Mouse (Mus musculus): ENCODE data around the gene Cask.

Cask gene

DNA sequence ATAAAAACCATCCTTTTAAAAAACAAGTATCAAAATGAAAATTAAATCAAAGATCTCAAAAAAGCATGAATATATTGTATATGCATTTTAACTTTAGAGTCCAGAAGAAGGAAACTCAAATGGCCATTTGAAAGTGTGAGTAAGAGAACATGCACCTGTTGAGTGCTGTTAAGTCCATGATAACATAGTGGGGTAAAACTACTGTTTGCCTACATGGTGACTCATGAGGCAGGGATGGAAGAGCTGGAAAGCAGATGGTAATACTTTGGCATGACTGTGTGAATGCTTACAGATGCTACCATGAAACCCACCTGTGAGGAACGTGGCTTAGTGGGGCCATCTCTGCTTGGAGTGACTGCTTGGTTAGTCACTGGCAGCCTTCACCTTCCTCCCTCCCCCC is 132.9 kb downstream of the Cask start:
- no peak for DNase-seq

DNA sequence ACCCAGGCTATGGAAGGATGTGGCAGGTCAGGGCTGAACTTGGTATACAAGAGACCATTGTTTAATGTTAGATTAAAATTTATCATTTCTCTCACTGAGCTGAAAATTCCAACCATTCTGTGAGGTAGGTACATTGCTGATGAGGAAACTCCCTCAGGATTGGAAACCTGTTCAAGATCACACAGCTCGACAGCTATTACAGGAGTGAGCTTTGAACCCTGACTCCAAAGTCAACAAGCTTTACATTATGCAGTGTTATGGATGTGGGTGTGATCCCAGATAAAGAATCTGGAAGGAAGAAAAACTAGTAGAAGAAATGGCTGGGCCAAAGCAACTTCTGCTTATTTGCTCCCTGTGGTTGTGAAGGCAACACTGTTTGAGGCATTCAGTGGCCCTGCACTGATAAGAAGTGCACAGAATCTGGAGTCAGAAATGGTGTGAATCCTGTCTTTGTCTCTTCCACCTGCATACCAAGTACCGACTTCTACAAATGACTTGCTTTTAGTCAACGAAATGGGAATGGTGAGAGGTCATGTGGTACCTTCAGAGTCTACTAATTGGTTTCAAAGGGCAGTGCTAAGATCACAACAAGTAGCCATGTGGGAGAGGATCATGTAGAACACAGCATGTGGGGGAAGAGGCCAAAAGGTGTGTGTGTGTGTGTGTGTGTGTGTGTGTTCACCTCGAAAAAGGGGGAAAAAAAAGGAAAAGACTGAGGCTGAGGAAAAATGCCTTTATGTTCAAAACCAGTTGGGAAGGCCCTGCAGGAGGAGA is 134.2 kb downstream of the Cask start:
- DNase-seq, result no peak

DNA sequence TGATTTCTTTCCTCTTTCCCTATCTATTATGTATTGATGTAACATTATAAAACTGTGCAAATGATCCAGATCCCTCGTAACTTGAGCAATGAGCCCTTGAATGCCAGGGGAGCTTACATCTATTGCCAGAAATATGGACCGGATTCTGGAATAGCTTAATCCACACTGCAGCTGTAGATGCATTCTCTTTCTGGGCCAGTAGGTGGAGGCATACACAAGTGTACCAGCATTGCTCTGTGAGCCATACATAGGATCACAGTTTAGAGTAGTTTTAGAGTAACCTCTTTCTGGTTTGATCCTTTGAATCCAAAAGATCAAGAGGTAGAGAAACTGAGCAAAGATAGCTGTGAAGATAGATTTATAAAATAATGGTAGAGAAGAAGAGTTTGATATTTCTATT is 141.0 kb downstream of the Cask start:
- DNase-seq, result peak; percentile 65 to 68

DNA sequence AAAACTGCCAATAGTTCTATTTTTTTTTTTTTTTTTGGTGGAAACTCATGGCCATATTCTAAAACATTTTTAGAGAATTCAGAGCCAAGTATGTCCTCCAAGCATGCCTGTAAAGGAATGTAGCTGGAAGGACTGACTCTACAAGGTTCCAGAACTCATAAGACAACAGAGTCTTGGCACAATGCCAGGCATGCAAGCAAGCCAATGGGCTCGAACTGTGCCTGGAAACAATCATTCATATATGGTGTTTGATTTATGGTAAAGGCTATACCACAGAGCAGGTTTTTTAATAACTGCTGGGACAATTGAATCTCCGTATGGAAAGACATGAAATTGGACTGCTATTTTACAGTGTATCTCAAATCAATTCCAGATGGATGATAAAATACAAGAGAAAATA is 146.1 kb downstream of the Cask start:
- DNase-seq, result peak; percentile 28 to 34

DNA sequence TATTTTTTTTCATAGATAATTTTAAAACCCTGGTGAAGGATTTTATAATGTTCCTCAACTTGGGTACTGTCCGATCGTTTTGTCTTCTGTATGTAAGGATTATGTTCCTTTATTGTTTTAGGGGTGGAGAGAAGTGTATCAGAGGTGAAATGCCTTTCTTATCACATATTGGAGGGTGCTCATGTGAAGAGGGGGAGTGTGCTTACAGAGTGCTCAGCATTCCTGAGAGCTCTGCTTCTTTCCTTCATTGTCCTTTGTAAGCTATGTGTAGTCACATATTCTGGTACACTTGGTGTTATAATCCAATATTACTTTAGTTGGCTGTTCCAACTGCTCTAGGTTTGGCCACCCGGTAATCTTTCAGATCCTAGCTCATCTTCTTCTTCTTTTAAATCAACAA is 150.5 kb downstream of the Cask start:
- DNase-seq, result no peak

DNA sequence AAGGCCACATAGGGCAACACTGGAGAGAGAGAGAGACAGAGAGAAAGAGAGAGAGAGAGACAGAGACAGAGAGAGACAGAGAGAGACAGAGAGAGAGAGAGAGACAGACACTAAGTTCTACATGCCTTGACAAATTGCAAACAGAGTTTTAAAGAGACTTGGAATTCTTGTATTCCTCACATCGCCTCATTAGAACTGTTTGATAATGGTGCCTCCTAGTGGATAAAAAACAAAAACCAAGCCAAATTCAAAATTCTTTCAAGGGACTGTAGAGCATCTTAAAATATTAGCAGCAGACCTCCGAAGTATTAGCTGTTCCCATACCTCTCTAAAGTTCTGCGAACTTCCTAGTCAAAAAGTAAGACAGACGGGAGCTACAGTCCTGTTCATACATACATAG is 159.3 kb downstream of the Cask start:
- no peak for DNase-seq

DNA sequence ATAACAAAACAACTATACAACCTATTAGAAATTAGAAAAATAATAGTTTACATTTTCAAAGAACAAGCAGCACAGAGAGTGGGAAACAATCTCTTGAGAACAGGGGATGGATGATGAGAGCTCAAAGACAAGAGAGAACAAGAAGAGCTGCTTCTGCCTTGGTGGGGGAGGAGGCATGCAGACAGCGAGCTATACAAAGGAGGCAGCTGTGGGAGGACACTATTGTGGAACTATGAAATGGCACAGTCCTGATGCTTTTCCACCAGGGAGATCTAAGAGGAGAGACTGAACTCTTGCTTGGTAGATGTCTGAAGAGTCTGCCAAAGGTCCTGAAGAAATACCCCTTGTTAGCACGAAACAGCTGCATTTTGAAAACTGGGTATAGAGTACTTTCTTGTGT is 162.8 kb downstream of the Cask start:
- no peak for DNase-seq

DNA sequence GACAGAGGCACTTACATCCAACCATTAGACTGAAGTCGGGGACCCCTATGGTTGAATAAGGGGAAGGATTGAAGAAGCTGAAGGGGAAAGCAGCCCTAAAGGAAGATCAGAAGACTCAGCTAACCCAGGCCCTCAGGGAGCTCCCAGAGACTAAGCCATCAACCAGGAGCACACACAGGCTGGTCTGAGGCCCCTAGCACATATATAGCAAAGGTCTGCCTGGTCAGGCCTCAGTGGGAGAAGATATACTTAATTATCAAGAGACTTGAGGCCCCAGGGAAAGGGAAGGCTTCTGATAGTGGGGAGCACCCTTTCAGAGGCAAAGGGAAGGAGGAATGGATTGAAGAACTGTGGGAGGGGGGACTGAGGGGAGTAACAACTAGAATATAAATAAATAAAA is 164.6 kb downstream of the Cask start:
- DNase-seq, result no peak

DNA sequence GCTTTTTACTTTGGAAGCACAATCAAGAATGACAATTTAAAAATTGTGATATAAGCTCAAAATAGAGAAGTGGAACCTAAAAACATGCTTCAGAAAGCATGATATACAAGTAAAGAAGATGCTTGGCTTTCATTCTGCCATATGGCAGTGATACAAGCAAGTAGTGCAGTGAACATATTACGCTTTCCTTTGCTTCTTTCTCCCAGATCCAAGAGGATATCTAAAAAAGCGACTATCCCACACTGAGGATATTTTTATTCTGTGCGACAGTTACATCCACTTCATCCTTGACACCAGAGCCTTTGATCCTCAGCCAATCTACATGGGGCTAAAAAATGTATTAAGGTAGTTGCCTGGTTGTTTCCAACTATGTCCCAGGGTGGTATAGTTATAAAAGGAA is 169.4 kb downstream of the Cask start:
- DNase-seq, result no peak

DNA sequence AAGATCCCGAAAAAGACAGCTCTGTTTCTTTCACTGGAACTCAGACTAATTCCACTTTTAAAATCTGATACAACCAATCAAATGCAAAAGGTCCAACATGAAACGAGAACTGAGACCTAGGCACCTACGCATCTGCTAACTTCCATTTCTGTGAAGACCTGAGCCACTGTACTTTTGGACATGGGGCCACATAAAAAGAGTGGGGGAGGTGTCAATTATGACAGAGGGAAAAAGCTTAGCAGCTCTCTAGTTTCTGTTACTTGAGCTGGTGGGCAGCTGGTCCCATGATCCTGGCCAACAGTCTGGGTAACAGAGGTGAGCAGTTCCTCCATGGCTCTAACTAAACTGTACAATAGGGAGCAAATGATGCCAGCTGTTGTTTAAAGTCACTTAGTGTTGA is 178.2 kb downstream of the Cask start:
- no peak for DNase-seq

DNA sequence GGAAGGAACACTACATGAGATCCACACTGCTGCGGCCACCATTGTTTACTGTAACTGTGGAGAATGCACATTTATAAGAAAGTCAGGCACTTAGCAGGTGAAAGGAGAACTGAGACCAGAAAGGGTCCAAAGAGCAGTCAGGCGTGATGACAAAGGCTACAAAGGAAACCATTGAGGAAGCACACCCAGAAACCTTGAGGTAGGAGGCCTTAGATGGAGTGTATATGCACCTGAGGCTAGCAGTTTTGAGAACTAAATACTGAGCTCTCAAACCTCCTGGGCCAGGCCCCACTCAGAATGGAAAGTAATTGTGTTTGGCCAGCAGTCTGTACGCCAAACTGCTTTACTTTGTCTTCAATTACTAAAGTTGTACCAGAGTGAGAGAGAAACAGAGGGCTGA is 180.8 kb downstream of the Cask start:
- DNase-seq, result no peak

DNA sequence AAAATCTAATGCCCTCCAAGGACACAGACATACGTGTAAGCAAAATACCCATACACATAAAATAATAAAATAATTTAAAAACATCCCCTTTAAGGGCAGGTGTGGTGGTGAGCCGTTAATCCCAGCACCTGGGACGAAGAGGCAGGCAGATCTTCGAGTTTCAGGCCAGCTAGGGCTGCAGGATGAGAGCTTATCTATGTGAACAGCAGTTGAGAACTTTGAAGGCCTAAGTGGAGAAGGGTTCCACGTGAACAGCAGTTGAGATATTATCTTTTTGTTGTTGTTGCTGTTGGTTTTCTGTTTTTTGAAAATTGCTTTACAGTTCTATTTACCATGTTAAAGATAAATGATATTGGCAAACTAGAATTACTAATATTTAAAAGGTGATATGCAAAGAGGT is 182.3 kb downstream of the Cask start:
- no peak for DNase-seq

DNA sequence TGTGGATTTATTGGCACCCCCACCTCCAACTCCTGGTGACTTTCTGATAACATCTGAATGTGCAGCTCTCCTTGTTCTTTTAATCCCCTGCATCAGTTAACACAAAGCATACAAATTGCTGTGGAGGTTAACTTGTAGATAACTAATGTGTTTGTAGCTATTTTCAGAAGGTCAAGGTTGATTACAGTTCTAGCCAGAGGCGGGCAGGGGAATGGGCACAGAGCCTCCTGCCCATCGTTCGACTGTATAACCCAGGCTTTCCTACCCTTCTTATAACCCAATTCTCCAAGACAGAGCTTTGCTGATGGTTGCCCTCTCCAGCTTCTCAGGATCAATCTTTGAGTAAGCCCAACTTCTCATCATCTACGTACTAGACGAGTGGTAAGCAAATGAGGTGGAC is 190.1 kb downstream of the Cask start, which contains the start of gene Gpr82:
Gene Gpr82, plus strand, starts transcription at position 301 of the 400 bp plus-strand sequence.
- no peak for DNase-seq

DNA sequence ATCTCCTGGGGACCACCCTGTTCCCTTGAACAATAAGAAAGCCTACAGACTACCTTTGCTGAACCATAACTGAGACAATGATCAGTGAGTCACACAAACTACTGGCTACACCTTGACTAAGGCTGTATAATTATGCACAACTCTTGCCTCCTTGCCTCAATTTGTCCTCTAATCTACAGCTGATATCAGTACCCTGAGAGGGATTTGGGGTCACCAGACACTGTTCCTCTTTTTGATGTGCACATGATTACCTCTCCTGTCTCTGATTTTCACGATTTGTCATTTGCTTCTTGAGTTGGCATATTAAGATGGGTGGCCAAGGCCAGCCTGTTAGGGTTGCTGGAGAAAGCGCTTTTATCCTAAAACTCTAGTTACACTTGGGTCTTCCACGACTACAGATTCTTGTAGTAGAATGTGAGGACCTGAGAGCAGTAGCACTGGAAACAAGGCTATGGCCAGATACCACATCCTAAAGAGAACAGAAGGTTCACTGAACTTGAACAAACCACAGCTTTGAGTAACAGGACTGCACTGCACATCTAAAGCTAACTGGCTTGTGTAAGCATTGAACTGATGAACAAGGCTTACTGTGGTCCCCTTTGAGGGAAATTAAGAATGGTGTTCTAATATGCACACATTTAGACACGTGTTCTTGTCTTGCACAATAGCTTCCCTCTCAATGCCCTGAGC is 191.8 kb downstream of the Cask start:
- DNase-seq, result no peak

DNA sequence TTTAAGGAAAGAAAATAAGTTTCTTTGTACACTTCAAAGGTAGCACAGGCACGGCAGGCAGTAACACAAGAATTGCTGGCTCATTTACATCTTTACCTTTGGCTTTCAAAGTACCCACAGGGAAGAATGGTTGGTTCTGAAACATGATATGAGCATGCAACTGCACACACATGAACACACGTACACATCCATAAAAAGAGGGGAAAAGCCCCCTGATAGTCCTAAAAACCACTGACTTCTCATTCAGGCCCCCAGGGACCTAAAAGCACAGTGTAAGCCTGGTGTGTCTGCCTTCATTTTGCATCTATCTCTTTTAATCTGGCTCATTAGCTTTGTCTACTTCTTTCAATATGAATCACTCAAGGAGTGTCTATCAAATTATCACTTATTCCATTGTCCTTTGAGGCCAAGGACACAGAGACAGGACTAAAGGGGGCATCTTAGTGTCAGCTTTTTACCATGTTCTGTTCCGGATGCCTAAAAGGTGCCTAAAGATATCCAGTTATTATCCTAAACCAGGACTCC is 192.5 kb downstream of the Cask start:
- DNase-seq, result no peak

DNA sequence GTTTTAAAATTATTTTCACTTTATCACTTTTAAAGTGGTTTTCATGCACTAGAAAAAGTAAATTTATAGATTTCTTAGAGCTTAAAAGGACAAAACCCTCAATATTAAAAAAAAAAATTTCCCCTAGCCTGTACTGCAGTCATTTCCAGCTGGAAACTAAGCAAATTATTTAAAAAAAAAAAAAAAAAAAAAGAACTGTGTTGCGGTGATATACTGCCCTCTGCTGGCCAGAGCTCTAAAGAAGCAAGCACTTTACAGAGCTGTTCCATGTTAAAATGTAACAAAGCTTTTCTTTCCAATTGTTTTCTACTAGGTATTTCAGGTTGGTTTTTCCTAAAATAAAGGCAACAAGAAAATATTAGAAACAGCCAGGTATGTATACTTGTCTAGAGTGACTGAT is 194.4 kb downstream of the Cask start:
- DNase-seq, result peak; percentile 30 to 65

DNA sequence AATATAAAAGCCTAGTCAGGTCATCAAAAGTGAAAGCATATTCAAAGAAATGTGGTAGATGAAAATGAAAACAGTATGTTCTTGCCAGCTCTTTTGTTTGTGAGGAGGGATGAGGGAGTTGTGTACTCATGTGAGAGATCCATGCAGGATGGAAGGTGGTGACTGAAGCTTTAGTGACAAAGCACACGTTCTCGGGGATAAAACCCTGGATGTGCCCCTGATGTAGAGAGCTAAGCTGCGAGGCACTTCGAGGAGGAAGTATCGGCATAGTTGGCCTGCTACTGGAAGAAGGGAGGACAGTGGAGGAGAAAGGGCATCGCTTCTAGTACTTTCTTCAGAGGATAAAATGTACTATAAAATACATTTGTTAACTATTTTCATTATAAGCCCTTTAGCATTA is 195.3 kb downstream of the Cask start:
- no peak for DNase-seq

DNA sequence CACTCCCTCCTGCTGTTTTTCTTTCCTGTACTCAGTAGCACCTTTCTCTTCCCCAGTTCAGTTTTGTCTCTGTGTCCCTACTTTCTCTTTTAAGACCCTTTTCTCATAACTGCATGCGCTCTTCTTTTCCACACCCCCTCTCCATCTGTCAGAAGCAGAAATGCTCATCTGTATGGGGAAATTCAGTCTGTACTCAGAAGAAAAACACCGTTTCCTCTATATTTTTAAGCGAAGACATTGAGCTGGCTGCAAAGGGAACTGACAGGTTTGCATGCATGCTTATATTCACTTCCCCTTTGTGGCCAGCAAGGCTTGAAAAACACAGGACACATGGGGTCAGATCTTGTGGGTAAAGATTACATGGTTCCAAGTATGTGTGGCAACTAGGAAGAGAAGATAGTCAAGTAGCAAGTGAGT is 196.2 kb downstream of the Cask start:
- DNase-seq, result no peak

DNA sequence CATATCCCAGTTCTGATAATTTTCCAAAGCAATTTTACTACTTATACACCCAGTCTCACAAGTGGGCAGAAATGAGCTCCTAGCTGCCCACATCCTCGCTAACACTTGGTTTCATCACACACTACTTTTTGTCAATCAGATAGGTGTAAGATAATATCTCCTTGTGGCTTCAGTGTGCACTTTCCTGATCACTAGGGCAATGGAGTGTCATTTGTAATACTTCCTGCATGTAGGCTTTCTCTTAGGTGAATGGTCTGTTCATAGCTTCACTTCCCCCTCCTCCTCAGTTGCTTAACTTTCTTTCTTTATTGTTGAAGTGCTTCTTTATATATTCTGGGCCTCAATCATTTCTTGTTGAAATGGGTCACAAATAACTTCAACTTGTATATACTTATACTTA is 198.9 kb downstream of the Cask start:
- DNase-seq, result no peak

DNA sequence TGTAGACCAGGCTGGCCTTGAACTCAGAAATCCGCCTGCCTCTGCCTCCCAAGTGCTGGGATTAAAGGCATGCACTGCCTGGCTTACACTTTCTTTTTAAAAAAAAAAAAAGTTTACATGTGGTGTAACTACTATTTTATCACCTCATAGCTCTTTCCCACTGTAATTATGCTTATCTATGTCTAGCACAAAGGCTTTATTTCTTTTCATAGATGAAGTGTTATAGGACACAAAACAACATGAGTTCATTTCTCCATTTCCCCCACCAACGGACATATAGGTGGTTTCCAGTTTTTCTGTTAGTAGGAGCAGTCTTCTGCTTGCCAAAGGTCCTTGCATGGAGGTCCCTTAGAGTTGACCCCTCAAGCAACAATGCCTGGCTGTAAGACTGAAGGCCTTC is 199.3 kb downstream of the Cask start:
- no peak for DNase-seq

DNA sequence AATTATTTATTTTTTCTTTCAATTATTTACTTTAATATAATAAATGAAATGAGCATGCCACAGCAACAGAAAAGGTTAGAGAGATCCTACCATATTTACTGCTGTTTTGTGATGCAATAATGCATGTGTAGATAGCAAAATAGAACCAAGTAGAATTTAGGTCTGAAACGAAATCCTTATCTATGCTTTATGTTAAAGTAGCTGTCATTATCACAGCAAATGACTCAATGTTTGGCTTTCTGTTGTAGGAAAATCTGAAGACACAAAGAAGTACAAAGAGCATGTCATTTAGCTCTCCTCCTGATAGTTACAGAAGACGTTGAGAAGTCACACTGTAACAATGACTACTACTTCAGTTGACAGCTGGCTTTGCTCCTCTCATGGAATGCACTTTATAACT is 212.3 kb downstream of the Cask start:
- DNase-seq, result no peak

DNA sequence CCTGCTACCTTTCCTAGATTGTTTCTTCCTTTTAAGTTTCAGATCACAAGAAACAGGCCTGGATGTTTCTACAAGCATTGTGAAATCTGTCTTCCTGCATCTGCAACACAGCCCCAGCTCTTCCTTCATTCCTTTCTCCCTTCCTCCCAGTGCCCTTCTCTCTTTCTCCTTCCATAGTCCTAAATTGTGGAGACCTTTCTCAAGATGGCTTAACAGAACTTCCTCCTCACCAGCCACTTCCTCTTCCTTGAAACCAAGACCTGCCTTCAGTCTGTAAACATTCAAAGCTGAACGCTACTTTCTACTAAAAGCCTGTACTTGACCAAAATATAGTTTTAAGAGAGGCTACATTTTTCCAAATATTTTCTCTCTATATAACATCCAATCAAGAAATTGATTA is 214.8 kb downstream of the Cask start:
- no peak for DNase-seq

DNA sequence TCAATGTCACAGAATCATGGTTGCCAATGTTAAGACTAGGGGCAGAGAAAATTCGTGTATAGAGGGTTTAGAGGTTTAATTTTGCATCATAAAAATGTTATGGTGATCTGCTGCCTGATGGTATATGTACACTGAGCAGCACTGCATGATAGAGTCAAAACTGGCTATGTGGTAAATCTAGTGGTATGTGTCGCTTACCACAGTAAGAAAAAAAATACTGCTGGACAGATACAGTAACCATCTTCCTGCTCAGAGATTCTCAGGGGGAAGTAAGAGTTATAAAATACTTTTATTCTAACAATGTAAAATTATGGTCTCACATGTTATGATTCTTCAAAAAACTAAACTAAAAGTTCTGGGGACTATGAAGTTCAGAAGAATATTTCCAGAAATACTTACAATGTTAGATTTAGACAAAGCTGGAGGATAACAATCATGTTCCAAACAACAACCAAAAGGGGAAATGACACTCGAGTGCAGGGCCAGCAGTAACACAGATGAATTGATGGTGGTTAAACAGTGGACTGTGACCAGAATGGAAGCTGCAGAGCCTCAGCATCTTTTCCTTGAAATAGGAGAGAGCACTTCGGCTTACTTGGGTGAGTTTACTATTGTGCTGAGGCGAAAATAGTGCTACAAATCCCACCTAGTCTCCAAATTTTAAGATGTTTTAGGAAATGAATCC is 219.4 kb downstream of the Cask start, which contains the start of gene Gpr34:
Gene Gpr34, plus strand, starts transcription at position 491 of the 685 bp plus-strand sequence.
- no peak for DNase-seq

DNA sequence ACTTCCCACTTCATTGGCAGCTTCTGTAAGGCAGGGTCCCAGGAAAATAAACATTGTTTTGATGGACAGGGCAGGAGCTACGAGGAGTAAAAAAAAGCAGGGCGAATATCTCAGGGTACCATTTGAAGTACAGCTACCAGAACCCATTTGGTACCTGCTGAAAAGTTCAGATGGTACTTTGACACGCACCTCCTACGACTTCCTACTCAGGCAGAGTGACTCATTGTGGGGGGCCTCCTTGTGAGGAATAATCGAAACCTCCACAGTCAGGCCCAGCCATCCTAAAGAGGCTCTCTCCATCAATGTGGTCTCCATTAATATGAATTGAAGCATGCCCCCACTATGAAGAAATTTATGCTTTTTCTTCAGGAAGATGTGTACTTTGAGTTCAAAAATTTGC is 228.5 kb downstream of the Cask start:
- DNase-seq, result no peak

Data from cerebellum, adult 18-20 months (tissue).